Mouse (Mus musculus) C2C12 (cell line): Measurements from ENCODE around the gene Rpl36a. TPM values are rescaled to one million over a fixed set of nuclear protein-coding genes. Genes with fewer than 3 reads are reported as not detected.
A peak's percentile ranks its signal among the peaks of the same experiment; 100 is the strongest.

Experiments used
- H3K27me3 ChIP-seq: one replicate; pipeline ENCODE4 v1.6.1; 2011; ENCODE audit not compliant: control insufficient read depth, insufficient read depth, insufficient read length
- H3K36me3 ChIP-seq: one replicate; pipeline ENCODE4 v1.6.1; 2011; ENCODE audit not compliant: control insufficient read depth, insufficient read depth
- H3K4me3 ChIP-seq: one replicate; pipeline ENCODE4 v1.5.1; 2011; ENCODE audit warnings: mild to moderate bottlenecking, control low read depth; ENCODE audit not compliant: poor library complexity, insufficient read depth, severe bottlenecking
- H3K79me2 ChIP-seq: one replicate; pipeline ENCODE4 v1.6.1; 2011; ENCODE audit not compliant: control insufficient read depth, insufficient read depth
- H3K79me3 ChIP-seq: one replicate; pipeline ENCODE4 v1.6.1; 2011; ENCODE audit warnings: low read depth, control low read depth
- H3ac ChIP-seq: one replicate; pipeline ENCODE3; 2011; ENCODE audit warnings: low read depth; ENCODE audit not compliant: control insufficient read depth, insufficient read length
- CEBPB ChIP-seq: IDR thresholded peaks from one replicate; pipeline ENCODE4 v1.6.1; 2011; ENCODE audit warnings: low read depth, mild to moderate bottlenecking, control low read depth, moderate library complexity
- CTCF ChIP-seq: IDR thresholded peaks from one replicate; pipeline ENCODE4 v1.5.1; 2011; ENCODE audit not compliant: control insufficient read depth, insufficient read depth, insufficient read length
- FOSL1 ChIP-seq: IDR thresholded peaks from one replicate; pipeline ENCODE4 v1.8.0; 2011; ENCODE audit warnings: mild to moderate bottlenecking, low read length; ENCODE audit not compliant: poor library complexity, insufficient read depth, severe bottlenecking
- MAX ChIP-seq: IDR thresholded peaks from one replicate; pipeline ENCODE4 v1.6.1; 2011; ENCODE audit warnings: mild to moderate bottlenecking, control low read depth
- MYOD1 ChIP-seq: IDR thresholded peaks from one replicate; pipeline ENCODE4 v1.6.1; 2011; ENCODE audit warnings: low read depth; ENCODE audit not compliant: control insufficient read depth, insufficient read length
- MYOG ChIP-seq: IDR thresholded peaks from one replicate; pipeline ENCODE4 v1.6.1; 2011; ENCODE audit not compliant: control insufficient read depth, insufficient read length; ENCODE audit errors: extremely low read depth
- USF1 ChIP-seq: IDR thresholded peaks from one replicate; pipeline ENCODE4 v1.6.1; 2011; ENCODE audit warnings: low read depth, mild to moderate bottlenecking, control low read depth, moderate library complexity
- polyA plus RNA-seq: library from polyadenylated mRNA; unstranded; fragments of >200 nt; fragmentation: generic; extraction: Trizol; gene quantifications from one replicate; pipeline ENCODE4 v1.2.1, GENCODE M21; 2012; ENCODE audit warnings: missing spikeins

Rpl36a gene
- polyA plus RNA-seq, 1 experiment = 1,745 TPM

- Histone ChIP-seq H3K79me3 (no peaks in the 10 kb centered on the region), H3K27me3 (no peaks in the 10 kb centered on the region), H3K79me2 (no peaks in the 10 kb centered on the region), H3K36me3 (no peaks in the 10 kb centered on the region), H3K4me3 (no peak overlapping the region), H3ac (no peak overlapping the region)
- no peak for TF ChIP-seq CTCF
- TF ChIP-seq MYOD1 = no peak
- TF ChIP-seq CEBPB = no peak
- TF ChIP-seq MAX = no peak
- TF ChIP-seq FOSL1 = no peak
- TF ChIP-seq MYOG = no peak
- no peak for TF ChIP-seq USF1
Measured at GRCm38 (mm10) chrX:134577896-134578295, 7.6 kb upstream of the Rpl36a start.

GRCm38 (mm10) chrX:134580528-134581305 lies 4.7 kb upstream of the Rpl36a start:
- peaks cover 2% of the 10 kb centered on the region for H3K79me2 ChIP-seq
- no peak overlapping the region for H3K4me3 ChIP-seq
- no peaks in the 10 kb centered on the region for H3K27me3 ChIP-seq
- no peak overlapping the region for H3ac ChIP-seq
- H3K79me3 ChIP-seq = peaks cover 2% of the 10 kb centered on the region
- TF ChIP-seq MYOD1 (no peak), FOSL1 (no peak), CTCF (no peak), MYOG (no peak), USF1 (no peak), CEBPB (no peak), MAX (no peak)
- H3K36me3 ChIP-seq = no peaks in the 10 kb centered on the region

GRCm38 (mm10) chrX:134582270-134582669 lies 3.2 kb upstream of the Rpl36a start:
- TF ChIP-seq FOSL1 (no peak), MYOG (no peak), CEBPB (no peak), USF1 (no peak), MYOD1 (no peak), MAX (no peak), CTCF (no peak)
- no peak overlapping the region for H3ac ChIP-seq
- no peaks in the 10 kb centered on the region for H3K27me3 ChIP-seq
- no peak overlapping the region for H3K4me3 ChIP-seq
- peaks cover 18% of the 10 kb centered on the region for H3K79me2 ChIP-seq
- peaks cover 16% of the 10 kb centered on the region for H3K79me3 ChIP-seq
- peaks cover 11% of the 10 kb centered on the region for H3K36me3 ChIP-seq

GRCm38 (mm10) chrX:134582888-134583669 lies 2.4 kb upstream of the Rpl36a start, which contains the start of gene Btk:
Gene Btk (minus strand): TSS chrX:134583570.
- no peak for TF ChIP-seq MYOD1
- TF ChIP-seq CEBPB = no peak
- TF ChIP-seq MYOG = no peak
- no peak for TF ChIP-seq FOSL1
- TF ChIP-seq CTCF = no peak
- TF ChIP-seq MAX = no peak
- no peak for TF ChIP-seq USF1
- Histone ChIP-seq H3K27me3 (no peaks in the 10 kb centered on the region), H3K4me3 (no peak within 1 kb of the TSS), H3ac (no peak within 1 kb of the TSS), H3K79me2 (peaks cover 24% of the 10 kb centered on the region), H3K36me3 (peaks cover 18% of the 10 kb centered on the region), H3K79me3 (peaks cover 16% of the 10 kb centered on the region)

- Histone ChIP-seq H3ac (peak overlapping the region; percentile 81), H3K79me2 (peaks cover 24% of the 10 kb centered on the region), H3K79me3 (peaks cover 16% of the 10 kb centered on the region), H3K27me3 (no peaks in the 10 kb centered on the region), H3K4me3 (peak overlapping the region; percentile 46), H3K36me3 (peaks cover 18% of the 10 kb centered on the region)
- TF ChIP-seq MAX (no peak), MYOG (no peak), MYOD1 (no peak), FOSL1 (no peak), CEBPB (no peak), CTCF (no peak), USF1 (no peak)
Measured at GRCm38 (mm10) chrX:134586447-134586846, 993 bp downstream of the Rpl36a start.
